Mouse (Mus musculus): ENCODE measurements around the gene Tspan11.

Gene Tspan11

DNA sequence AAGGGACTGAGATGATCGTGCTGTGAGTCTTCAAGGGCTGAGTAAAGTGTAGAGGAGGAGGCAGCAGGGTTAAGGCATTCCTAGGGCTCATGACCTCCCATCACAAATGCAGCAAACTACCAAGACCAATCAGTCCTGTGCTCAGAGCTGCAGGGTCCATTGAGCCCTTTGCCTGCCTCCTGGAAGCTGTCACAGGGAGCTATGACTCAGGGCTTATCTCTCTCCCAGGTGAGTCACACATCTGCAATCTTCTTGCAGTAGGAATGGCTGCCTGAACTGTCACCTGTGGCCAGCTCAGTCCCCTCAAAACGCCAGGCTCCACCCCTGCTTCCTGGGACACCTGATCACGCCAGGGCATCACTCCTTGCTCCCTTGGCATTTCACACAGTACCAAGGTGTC lies 47.7 kb downstream of the Tspan11 start:
- DNase-seq (ENCODE audit: low spot score) = no peak

DNA sequence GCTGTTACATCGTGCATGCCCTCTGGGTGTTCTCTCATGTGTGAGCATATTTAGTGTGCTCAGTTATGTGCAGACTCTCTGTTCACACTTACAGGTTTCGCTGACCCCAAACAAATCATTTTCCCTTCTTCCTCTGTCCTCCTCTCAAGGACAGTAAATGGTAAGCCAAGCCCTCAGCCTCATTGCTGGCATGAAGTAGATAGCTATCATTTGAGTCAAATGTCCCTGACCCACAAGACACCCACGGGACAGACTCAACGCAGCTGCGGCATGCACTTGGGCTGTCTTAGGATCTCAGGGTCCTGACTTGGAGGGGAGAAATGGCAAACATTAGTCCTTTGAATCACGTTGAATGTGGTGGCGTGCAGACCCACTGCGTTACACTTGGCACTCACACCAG lies 55.0 kb downstream of the Tspan11 start:
- DNase-seq (ENCODE audit: low spot score) = no peak

DNA sequence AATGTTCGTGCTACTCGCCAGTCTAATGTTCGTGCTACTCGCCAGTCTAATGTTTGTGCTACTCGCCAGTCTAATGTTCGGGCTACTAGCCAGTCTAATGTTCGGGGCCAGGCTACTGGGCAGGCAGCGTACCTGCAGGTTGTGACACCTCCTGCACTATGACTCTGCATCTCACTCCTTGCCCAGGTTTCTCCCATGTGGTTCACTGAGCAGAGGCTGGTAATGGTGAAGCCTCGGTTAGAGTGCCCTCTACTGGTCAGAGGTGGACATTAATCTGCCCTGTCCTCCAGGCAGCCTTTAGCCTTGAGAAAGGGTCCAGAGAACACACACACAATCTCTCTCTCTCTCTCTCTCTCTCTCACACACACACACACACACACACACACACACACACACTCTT lies 58.3 kb downstream of the Tspan11 start:
- DNase-seq (ENCODE audit: low spot score) = peak; percentile 65

DNA sequence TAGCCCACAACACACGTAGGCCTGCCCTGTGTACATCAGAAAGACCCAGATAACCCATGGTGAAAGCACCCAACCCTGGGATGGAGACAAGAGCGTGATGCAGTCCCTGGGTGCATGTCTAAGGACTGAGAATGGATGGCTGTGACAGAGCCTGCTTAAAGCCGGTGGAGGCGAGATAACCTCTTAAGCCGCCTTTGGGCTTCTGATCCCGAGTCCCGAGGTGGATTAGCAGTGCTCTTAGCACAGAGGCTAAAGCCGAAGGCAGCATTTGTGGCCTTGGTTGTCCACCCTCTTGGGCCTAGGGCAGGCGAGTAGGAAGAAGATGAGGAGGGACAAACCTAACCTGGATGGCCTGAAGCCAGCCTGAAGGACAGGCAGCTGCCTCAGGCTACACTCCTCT lies 61.3 kb downstream of the Tspan11 start:
- DNase-seq (ENCODE audit: low spot score) = no peak

DNA sequence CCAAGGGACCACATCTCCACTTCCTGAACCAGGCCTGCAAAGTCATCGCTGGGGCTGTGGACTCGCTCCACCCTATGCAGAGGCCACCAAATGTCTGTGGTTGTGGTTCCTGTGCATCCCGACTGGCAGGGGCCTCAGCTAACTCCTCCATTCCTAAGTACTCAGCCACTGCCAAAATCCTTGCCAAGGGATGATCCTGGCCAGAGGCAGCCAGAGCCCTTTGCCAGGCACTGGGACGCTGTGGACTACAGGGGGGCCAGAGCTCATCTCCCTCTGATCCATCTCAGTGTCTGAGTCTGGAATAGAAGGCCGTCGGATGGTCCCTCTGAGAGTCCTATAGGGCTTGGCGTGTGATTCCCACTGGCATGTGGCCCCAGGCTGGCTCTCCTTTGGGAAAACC lies 62.5 kb downstream of the Tspan11 start:
- no peak for DNase-seq (ENCODE audit: low spot score)

DNA sequence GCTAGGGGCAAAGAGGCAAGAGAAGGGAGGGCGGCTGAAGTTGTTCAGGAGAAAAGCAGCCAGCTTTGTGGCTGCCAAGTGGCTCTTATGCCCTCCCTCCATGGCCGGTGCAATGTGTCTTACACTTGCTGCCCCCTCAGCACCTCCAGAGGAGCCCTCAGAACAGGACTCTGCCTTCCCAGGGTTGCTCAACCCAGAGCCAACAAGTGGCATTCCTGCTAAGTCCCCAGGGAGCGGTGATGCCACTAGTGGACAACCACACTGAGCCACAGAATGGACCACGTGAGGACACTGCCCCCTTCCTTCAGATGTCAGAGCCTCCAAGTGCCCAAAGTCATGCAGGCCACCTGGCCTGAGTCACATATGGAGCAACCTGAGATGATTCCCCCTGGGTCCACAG lies 65.7 kb downstream of the Tspan11 start:
- DNase-seq (ENCODE audit: low spot score) = no peak

DNA sequence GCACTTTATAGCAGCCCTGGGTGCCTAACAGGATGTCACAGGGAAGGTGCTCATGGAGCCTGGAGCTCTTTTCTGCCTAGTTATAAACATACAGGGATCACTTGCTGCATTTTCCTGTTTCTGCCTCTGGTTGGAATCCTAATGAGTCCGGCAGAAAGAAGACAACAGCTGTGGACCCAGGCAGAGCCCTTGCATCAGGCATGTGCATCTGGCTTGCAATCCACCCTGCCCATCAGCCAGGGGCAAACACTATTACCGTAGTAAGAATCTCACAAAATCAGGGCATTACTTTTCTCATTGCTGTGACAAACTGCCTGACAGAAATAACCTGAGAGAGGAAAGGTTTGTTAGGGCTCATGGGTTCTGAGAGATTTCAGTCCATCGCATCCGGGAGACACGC lies 68.8 kb downstream of the Tspan11 start:
- DNase-seq (ENCODE audit: low spot score) = no peak

DNA sequence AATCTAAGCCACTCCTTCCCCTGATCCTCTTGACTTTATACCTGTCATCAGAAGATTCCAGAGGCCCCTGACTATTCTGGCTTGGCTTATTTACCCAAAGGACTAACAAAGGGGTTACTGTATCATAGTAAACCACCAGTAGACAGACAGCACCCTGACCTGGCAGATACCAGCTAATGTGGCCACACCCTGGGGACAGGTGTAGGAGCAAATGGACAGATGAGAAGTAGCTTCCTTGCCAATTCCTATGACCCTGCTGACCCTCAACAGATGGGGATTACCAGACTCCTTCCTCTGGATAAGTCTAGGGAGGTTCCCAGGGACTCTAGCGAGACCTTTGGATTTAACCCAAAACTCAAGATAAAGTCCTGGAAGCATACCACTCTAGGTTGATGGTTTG lies 72.8 kb downstream of the Tspan11 start:
- no peak for DNase-seq (ENCODE audit: low spot score)

DNA sequence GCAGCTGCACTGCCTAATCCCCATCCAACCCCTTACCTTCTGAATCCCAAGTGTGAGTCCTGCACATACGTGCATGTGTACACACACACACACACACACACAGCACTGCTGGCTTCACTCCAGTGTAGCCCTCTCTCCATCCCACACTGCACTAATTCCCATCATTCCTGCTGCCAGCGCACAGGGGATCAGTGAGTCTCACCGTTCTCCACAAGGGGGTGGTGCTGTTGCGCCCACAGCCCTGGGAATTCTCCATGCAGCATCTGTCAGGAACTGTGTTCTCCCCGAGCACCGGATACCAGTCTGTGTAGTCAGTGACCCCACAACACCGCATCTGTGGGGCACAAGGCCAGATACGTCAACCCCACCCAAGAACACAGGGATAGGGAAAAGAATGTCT lies 78.1 kb downstream of the Tspan11 start:
- no peak for DNase-seq (ENCODE audit: low spot score)

DNA sequence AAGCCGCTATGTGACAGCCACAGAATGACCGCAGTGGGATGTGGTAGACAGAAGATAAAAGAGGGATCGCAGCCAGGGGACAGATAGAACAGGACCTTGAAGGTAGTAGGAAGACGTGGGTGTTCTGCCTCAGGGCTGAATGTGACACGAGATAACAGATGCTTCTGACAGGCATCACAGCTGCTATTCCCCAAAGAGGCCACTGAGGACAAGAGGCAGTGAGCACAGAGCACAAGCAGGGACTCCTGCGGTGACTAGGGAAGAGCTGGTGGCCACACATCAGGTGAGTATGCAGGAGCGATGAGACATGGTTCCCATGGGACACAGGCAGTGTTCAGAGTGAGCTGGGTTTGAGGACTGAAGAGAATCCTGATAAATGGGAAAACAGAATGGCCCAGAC lies 82.3 kb downstream of the Tspan11 start:
- no peak for DNase-seq (ENCODE audit: low spot score)

DNA sequence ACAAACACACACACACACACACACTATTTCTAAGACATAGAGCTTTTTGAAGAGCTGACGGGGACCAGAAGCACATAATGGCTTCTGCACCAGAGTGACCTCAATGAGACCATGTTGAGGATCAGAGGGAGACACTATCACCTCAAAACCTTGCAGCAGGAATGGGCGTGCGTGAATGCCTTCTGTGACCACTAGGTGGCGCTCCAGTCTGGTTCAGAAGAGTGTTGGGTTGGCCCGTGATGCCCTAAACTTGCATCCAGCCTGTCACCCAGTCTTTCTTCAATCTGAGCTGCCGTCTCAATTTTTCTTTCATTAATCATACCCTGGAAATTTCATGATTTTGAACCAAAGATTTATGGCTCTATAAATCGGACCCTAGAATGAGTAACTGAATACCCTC lies 82.7 kb downstream of the Tspan11 start:
- peak; percentile 78 for DNase-seq (ENCODE audit: low spot score)

DNA sequence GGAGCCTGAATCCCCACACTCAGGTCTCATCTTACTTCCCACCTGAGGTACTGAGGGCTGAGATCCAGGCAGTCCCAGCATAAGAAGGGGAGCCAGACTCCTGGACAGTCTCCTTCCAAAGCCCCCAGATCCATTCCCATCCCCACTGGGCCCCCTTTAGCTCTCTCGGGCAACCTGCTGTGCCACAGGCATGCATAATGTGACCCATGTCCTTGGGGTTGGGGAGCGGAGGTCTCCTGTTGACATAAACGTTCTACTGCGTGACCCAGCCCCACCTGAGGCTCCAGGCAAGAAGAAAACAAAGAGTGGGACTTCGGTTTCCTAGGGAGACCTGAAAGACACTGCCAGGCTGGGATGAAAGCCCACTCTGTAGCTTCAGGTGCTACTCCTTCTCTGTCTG lies 83.5 kb downstream of the Tspan11 start:
- DNase-seq (ENCODE audit: low spot score) = no peak

DNA sequence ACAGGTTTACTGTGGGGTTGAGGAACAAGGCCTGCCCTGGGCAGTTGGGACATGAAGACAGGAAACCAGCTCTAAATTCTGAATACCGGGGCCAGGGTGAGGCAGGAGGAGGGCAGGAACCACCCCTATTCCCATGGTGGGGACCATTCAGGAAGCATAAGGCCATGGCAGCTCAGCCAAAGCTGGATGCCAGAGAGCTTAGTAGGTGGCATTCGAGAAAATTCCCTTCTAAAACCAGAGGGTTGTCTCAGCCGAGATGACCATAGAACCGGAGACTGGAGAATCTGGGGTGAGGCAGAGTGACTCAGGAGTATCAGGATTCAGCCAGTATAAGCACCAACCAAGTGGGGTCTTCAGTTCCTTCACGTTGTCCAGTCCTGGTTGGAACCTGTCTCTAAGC lies 84.5 kb downstream of the Tspan11 start:
- DNase-seq (ENCODE audit: low spot score) = no peak

DNA sequence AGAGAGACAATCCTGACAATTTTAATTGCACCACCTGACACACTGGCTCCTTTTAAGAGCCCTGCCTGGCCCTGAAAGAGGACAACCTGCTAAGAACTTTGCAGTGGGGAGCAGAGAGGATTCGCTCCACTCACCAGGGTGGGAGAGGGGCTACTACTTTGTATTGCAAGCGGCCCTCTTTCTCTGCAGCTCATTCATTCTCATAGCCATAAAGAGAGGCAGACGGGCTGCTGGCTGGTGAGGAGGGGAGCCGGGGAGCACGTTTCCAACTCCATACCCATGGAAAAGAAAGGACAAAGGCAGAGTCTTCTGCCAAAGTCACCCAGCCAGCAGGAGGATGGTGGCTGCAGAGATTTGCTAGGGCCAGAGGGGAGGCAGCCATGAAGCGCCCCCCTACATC lies 86.2 kb downstream of the Tspan11 start:
- DNase-seq (ENCODE audit: low spot score) = no peak

DNA sequence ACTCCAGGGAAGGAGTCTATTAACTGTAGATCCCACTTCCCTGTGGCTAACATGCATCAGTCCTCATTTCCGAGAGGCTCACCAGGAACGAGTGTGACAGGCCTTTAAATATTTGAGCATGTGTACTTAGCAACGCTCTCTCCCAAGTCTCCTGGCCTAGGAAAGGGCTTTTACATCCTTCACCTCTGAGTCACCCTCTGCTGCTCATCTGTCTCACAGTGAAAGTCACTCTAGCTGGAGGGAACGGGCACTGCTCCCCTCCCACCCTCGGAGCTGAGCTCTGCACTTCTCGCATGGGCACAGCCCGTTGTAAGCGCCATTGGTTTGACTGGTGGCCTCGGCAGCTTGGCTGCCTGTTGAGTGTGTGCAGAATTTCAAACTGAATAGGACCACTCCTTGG lies 86.6 kb downstream of the Tspan11 start:
- DNase-seq (ENCODE audit: low spot score) = no peak

DNA sequence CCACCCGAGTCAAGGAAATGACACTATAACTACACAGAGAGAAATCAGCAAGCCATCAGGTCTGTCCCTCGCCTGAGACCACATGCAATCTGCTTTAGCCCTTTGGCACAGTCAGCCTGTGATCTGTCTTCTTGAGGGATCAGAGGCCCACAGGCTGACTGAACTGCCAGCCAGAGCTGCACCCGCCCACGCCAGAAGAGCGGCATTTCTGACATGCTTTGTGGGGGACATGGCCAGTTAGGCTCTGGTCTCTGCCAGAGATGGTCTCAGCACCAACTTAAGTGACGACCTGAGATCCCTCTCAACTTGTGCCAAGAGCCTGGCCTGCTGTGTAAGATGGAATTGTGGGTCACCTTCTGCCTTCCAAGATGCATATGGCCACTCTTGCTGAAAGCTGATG lies 89.3 kb downstream of the Tspan11 start:
- DNase-seq (ENCODE audit: low spot score) = no peak

DNA sequence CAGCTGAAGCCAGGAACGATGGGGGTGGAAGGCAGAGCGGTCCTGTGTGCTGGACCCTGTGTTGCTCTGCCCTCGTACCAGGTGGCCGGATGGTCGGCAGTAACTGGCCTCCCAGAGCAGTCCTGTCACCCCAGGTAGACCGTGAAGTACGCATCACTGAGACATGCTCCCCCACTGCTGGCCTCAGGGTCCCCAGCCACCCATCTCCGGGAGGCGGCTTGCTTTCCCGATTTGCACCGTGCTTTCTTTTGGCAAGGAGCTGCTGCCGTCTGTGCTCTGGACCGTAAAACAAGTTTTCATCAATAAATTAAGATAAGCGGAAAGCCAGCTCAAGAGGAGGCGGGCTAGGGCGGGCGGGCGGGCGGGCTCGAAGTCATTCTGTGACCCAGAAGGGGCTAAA lies 91.6 kb downstream of the Tspan11 start:
- no peak for DNase-seq (ENCODE audit: low spot score)

DNA sequence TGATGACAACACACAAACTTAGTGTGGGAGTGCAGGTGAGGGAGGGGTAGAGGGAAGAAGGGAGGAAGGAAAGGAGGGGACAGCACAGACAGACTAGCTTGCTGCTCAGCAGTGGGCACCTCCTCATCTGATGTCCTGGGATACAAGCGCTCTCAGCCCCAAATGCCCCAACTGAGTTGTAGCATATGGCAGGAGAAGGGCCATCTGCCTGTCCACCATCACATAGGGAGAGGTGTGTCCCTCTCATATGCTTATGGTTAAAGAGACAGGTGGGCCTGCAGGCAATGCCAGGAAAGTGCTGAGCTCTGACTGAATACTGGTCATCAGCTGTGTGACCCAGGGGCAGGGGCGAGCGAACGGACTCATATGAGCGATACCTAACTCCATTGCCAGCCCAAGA lies 92.4 kb downstream of the Tspan11 start:
- no peak for DNase-seq (ENCODE audit: low spot score)

DNA sequence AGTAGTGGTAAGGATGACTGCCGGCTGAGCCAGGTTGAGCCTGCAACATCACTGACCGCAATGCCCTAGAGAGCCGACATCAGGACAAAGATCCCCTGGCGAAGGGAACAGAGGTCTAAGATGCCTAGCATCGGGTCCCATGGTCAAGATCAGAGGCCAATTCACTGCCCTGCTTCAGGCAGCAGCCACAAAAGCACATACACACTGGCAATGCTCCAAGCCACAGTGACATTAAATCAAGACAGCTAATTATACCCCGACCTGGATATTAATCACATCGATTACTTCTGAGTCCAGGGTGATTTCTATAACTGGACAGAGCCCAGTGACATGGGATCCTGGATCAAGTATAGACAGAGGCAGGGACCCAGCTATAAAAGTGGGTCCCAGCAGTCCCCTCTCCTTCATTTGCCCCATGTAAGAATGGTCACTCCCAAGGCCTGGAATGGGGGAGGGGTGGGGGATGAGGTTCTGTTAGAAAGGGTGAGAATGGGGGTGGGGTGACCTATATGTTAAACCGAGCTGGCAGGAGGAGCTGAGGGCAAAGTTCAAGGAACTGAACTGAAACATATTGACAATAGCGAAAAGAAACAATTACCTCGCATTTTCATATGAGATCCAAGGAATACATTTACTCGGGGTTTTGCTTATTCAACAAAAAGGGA lies 93.1 kb downstream of the Tspan11 start:
- no peak for DNase-seq (ENCODE audit: low spot score)

DNA sequence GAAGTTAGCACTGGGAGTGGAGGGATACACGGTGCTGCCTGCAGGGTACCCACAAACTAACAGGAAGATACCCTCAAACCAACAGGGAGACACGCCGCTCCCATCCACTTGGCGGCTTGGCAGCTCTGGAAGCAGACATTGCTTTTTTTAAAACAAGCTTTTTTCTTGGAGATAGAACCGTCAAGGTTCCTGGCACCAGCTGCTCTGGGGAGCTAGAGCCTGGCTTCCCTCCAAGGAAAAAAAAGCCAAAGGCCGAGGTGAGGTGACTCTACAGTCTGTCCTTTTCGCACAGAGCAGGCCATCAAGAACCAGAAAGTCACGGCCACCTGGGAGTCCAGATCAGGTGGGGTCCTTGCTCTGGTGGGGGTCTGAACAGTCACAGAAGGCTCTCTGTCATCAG lies 93.8 kb downstream of the Tspan11 start:
- DNase-seq (ENCODE audit: low spot score) = peak; percentile 57

DNA sequence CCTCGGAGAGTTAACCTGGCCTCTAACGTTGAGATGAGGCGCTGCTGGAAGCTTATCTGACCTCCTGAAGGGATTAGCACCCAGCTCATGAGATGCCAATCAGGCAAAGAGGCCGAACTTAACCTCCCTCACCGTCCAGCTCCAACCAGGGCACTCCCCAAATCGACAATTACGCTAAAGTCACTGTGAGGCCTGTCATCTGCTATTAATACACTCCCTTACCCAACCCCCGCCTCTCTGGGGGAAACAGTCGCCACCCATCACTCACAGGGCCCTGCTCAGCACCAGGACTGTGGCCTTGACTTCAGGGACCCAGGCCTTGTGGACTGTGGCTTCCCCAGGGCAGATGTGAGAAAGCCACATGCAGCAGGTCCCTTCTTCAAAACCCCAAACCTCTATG lies 99.0 kb downstream of the Tspan11 start:
- DNase-seq (ENCODE audit: low spot score) = no peak

DNA sequence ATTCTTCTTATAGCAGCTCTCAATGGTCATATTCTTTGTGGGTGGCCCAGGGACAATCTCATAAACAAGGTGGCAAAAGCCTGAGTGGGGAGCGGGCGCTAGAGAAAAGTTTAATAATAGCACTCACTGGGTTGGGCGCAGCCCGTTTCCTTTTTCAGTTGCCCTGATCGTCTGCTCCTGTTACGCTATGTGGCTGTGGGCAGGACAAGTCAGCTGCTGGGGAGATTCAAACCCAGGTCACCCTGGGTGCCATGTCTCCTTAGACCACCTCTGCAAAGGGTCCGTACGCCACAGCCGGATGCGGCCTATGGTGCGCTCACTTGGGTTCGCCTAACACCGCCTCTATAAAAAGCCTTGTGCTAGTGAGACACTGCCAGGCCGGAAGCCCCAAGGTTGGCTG lies 100.0 kb downstream of the Tspan11 start:
- no peak for DNase-seq (ENCODE audit: low spot score)

DNA sequence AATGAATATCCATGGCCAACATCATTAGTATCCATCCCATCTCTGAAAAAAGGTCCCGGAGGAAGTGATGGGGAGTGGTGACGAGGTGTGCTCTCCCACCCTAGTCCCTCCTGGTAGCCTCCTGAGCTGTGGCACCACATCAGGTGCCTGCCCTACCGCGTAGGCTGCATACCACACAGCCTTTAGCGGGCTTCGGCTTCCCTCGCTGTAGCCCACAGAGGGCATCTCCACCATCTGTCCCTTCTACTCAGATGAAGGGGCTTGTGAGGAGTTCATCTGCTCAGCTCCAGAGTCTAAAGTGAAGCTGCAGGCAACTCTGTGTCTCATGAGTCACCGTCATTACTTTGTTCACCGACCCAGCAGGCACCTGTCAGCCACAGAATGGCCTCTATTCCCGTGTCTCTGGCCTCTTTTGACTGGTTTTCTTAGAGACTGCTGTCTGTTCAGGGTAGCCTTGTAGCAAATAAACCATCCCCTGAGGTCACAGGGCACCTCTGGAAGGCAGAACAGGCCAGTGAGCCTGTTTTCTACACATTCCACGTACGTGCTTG lies 101.6 kb downstream of the Tspan11 start:
- no peak for DNase-seq (ENCODE audit: low spot score)

DNA sequence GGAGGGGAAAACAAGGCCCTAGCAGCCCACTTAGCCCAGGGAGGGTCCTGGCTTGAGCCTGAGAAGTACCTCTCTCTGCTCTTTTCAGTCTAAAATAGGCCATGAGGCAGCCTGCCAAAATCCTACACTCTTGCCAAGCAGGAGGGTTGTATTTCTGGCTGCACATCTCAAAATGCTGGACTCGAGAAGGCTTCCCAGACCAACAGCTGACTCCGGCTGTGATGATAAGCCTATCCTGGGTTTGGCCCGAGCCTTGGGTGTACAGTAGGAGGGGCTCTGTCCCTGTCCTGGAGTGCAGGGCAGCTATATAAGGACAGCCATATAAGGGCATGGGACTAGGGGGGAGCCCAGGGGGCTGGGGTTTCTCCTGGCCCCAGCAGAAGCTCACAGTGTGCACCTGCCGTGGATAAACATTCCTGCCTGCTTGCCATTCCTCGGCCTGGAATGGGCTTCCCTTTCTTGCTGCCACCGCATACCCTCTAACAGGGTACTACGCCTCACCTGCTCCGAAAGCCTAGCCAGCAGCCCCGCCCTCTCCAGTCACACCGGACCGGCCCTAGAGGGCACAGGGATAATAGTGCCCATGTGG lies 102.3 kb downstream of the Tspan11 start:
- DNase-seq (ENCODE audit: low spot score) = peak; percentile 63

All from ovary, postnatal 36 days (tissue).